Mouse (Mus musculus) Patski (cell line): Measurements from ENCODE around the gene Tmem106a. TPM values are rescaled to one million over a fixed set of nuclear protein-coding genes. Genes with fewer than 3 reads are reported as not detected.

Experiments
- ATAC-seq: fragments of 100-300 bp; one replicate; pipeline ENCODE4 v1.8.0; 2021
- CTCF ChIA-PET: fragments of 350-600 bp; sonication (Branson Sonifier 250); formaldehyde crosslinking; loops from one replicate; lab custom pipeline; 2022; ENCODE audit warnings: inconsistent platforms; lab: Charles Lee
- POLR2A ChIA-PET: fragments of 350-600 bp; sonication (Branson Sonifier 250); formaldehyde crosslinking; loops from one replicate; lab custom pipeline; 2022; ENCODE audit warnings: antibody characterized with exemption, inconsistent platforms; lab: Charles Lee
- DNase-seq: peaks from one replicate; pipeline ENCODE4 v3.0.0-alpha.2; 2011; ENCODE audit warnings: low read depth, low spot score
- H3K27me3 ChIP-seq: fragments of 371-371 bp; one replicate; pipeline ENCODE4 v1.5.1; 2021
- CTCF ChIP-seq: fragments of 100-300 bp; IDR thresholded peaks from one replicate; pipeline ENCODE4 v1.5.1; 2021
- in situ Hi-C: fragments of 300-500 bp; cut with MboI; formaldehyde crosslinking; loops from 3 replicates; pipeline ENCODE4 v1.11.1; 2018; ENCODE audit warnings: low pct_unique_long_range_greater_than_20kb, mixed read lengths
- polyA plus RNA-seq: library from polyadenylated mRNA; unstranded; gene quantifications from one replicate; pipeline ENCODE4 v1.2.3, GENCODE M21; 2021

The Tmem106a gene
- polyA plus RNA-seq, result 12.5 TPM

- DNase-seq, result no peak
- in situ Hi-C loops, result no loop called here
- POLR2A ChIA-PET, result interaction anchor here (1.3 kb wide), 1 partner anchor 14 kb away, joined by 3 read pairs; no protein-coding TSS in a partner anchor
- peak; percentile 71 for ATAC-seq
- CTCF ChIA-PET, result no interaction called here
- TF ChIP-seq CTCF, result no peak
- no peaks in the 10 kb centered on the region for H3K27me3 ChIP-seq
These were observed at the start of gene Tmem106a for GRCm38 (mm10) chr11:101582054-101583035. Gene Tmem106a, plus strand, starts transcription at chr11:101582242.

- ChIA-PET POLR2A (no interaction called here), CTCF (interaction anchor here (0.8 kb wide), 1 partner anchor 17 kb away, joined by 3 read pairs; no protein-coding TSS in a partner anchor)
- ATAC-seq, result no peak
- no peak for DNase-seq
- TF ChIP-seq CTCF, result no peak
- in situ Hi-C loops, result no loop called here
- H3K27me3 ChIP-seq, result no peaks in the 10 kb centered on the region
These were observed 38.5 kb upstream of the Tmem106a start for GRCm38 (mm10) chr11:101543533-101543932.

- ATAC-seq (no peak), DNase-seq (no peak)
- in situ Hi-C loops, result no loop called here
- CTCF ChIA-PET, result interaction anchor here (0.8 kb wide), 1 partner anchor 17 kb away, joined by 3 read pairs; no protein-coding TSS in a partner anchor
- no peak for TF ChIP-seq CTCF
- POLR2A ChIA-PET, result interaction anchor here (0.6 kb wide), 1 partner anchor 51 kb away, joined by 3 read pairs; no protein-coding TSS in a partner anchor
- no peaks in the 10 kb centered on the region for H3K27me3 ChIP-seq
These were observed 37.9 kb upstream of the Tmem106a start for GRCm38 (mm10) chr11:101544132-101544531.

GRCm38 (mm10) chr11:101548526-101548925 lies 33.5 kb upstream of the Tmem106a start:
- POLR2A ChIA-PET, result no interaction called here
- TF ChIP-seq CTCF, result no peak
- H3K27me3 ChIP-seq, result no peaks in the 10 kb centered on the region
- in situ Hi-C loops, result no loop called here
- no peak for ATAC-seq
- CTCF ChIA-PET, result no interaction called here
- no peak for DNase-seq

- no peaks in the 10 kb centered on the region for H3K27me3 ChIP-seq
- in situ Hi-C loops, result no loop called here
- ChIA-PET CTCF (interaction anchor here (2.0 kb wide), 1 partner anchor 10 kb away, joined by 8 read pairs; no protein-coding TSS in a partner anchor), POLR2A (interaction anchor here (0.9 kb wide), 1 partner anchor 10 kb away, joined by 4 read pairs; no protein-coding TSS in a partner anchor)
- no peak for TF ChIP-seq CTCF
- DNase-seq, result peak; percentile 96
- ATAC-seq, result peak; percentile 37
These were observed 30.1 kb upstream of the Tmem106a start, which contains the start of the genes Brca1 and Nbr1 for GRCm38 (mm10) chr11:101551751-101552475. Gene Brca1, minus strand, starts transcription at chr11:101551955. Gene Nbr1, plus strand, starts transcription at chr11:101552149.

GRCm38 (mm10) chr11:101552476-101553300 lies 29.4 kb upstream of the Tmem106a start:
- in situ Hi-C loops, result no loop called here
- DNase-seq (peak; percentile 98), ATAC-seq (peak; percentile 89)
- CTCF ChIA-PET, result interaction anchor here (1.0 to 2.0 kb wide), 2 partner anchors 9 to 21 kb away, joined by 4 to 8 read pairs; no protein-coding TSS in a partner anchor
- peak; percentile 42 for TF ChIP-seq CTCF
- POLR2A ChIA-PET, result interaction anchor here (0.9 to 1.4 kb wide), 2 partner anchors 9 to 85 kb away, joined by 4 read pairs; no protein-coding TSS in a partner anchor
- H3K27me3 ChIP-seq, result no peaks in the 10 kb centered on the region

GRCm38 (mm10) chr11:101553354-101553930 lies 28.6 kb upstream of the Tmem106a start:
- POLR2A ChIA-PET, result interaction anchor here (1.4 kb wide), 1 partner anchor 86 kb away, joined by 4 read pairs; no protein-coding TSS in a partner anchor
- CTCF ChIA-PET, result interaction anchor here (1.0 to 2.0 kb wide), 3 partner anchors 8 to 20 kb away, joined by 4 to 8 read pairs (median 5); no protein-coding TSS in a partner anchor
- ATAC-seq (no peak), DNase-seq (no peak)
- in situ Hi-C loops, result no loop called here
- TF ChIP-seq CTCF, result no peak
- no peaks in the 10 kb centered on the region for H3K27me3 ChIP-seq

GRCm38 (mm10) chr11:101556541-101556940 lies 25.5 kb upstream of the Tmem106a start:
- in situ Hi-C loops, result no loop called here
- DNase-seq, result no peak
- ChIA-PET CTCF (interaction anchor here (1.2 to 1.5 kb wide), 2 partner anchors 10 to 12 kb away, joined by 3 to 4 read pairs; no protein-coding TSS in a partner anchor), POLR2A (no interaction called here)
- TF ChIP-seq CTCF, result no peak
- no peaks in the 10 kb centered on the region for H3K27me3 ChIP-seq
- ATAC-seq, result no peak

GRCm38 (mm10) chr11:101556954-101557353 lies 25.1 kb upstream of the Tmem106a start:
- in situ Hi-C loops, result no loop called here
- ChIA-PET POLR2A (no interaction called here), CTCF (no interaction called here)
- H3K27me3 ChIP-seq, result no peaks in the 10 kb centered on the region
- no peak for TF ChIP-seq CTCF
- ATAC-seq (no peak), DNase-seq (no peak)
